Mouse (Mus musculus) thymus, adult 2 months (tissue): ENCODE results near the gene Ptov1.

Experiments
- CTCF ChIP-seq: fragments of 200-500 bp; IDR thresholded peaks from 2 replicates; pipeline ENCODE4 v1.5.1; 2012; ENCODE audit warnings: mild to moderate bottlenecking, control low read depth, low read length, moderate library complexity, borderline replicate concordance; ENCODE audit not compliant: control insufficient read depth, poor library complexity, insufficient read depth; ENCODE audit errors: extremely low read depth
- POLR2A ChIP-seq: fragments of 200-500 bp; IDR thresholded peaks from 2 replicates; pipeline ENCODE4 v1.6.1; 2012; ENCODE audit warnings: mild to moderate bottlenecking, low read length, control low read depth, moderate library complexity; ENCODE audit not compliant: control insufficient read depth, poor library complexity, insufficient read depth; ENCODE audit errors: extremely low read depth

DNA sequence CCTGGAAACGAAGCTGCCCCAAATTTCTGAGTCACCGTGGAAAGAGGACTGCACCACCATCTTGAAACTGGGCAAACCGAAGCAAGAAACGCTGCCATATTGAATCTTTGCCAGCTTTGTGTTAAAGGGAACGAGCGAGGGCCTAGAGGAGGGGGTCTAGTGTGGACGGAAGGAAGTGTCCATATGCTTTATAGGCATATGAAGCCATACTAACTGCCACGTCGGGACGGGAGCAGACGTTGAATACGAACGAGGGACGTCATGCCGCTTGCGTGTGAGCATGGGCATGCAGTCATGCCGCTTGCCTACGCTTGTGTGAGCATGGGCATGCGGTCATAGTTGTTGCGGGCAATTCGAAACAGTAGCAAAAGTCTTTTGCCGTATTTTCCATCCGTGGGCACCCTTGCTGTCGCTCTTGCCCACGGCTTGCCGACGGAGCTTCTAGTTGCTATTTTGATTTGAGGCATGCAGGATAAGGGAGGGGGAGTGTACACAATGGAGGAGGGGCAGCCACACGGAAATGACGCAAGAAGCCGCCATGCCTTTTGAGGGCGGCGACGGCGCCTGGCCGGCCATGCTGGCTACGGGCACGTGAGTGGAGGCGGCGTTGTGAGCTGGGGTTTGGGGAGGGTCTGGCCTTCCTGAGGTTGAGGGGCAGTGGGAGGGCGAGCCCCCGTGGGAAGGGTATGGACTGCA lies 20.0 kb downstream of the Ptov1 start:
- no peak for TF ChIP-seq CTCF
- TF ChIP-seq POLR2A = peak; percentile 58
